Mouse (Mus musculus) liver, postnatal 0 days (tissue): ENCODE data around the gene Zan.

Experiments used
- CTCF ChIP-seq: sonication (generic); IDR thresholded peaks from 2 replicates; pipeline ENCODE4 v1.5.1; 2016; ENCODE audit warnings: antibody characterized with exemption, low read depth
- EP300 ChIP-seq: IDR thresholded peaks from 2 replicates; pipeline ENCODE4 v1.6.1; 2016; ENCODE audit warnings: antibody characterized with exemption, low read depth, mild to moderate bottlenecking

- no peak for TF ChIP-seq EP300
- no peak for TF ChIP-seq CTCF
These were observed 99.3 kb downstream of the Zan start for GRCm38 (mm10) chr5:137377603-137378002.
